In genomic region chr15:103383771-103384488, GRCm38 (mm10) we compare ENCODE assay signal across 10 mouse cellular contexts. TPM values are rescaled to one million over a fixed set of nuclear protein-coding genes. Genes with fewer than 3 reads are reported as not detected.
DNase-seq lines count a peak whose midpoint lies in the region; ATAC-seq and TF ChIP-seq lines count a peak whose summit lies in the region.
"Had no signal": no experiment of that assay in that cellular context is flagged by ENCODE, and none has a peak within 500 bp of the region (broad histone marks: within the 10 kb centered on the region; RNA-seq: fewer than 3 reads in every experiment).

No protein-coding gene starts in this region.

- peaks cover 3% of the 10 kb centered on the region; the same call in 1 of the 2 replicates for H3K36me3 ChIP-seq in heart, adult 2 months (ENCODE audit: control insufficient read depth, insufficient read depth, low read length)
- no peaks in the 10 kb centered on the region for H3K36me3 ChIP-seq in forebrain, embryonic 11.5 days (ENCODE audit: control insufficient read depth, insufficient read depth, low read length)
- no peaks in the 10 kb centered on the region for H3K36me3 ChIP-seq in forebrain, embryonic 15.5 days
- no peaks in the 10 kb centered on the region for H3K36me3 ChIP-seq in hindbrain, postnatal 0 days (ENCODE audit: insufficient read depth, low read length)
- H3K36me3 ChIP-seq: hindbrain, embryonic 13.5 days had no signal

- intact Hi-C loops in heart, adult 2 months (cut with DNase I): no loop called here

- H3K9me3 ChIP-seq in forebrain, embryonic 11.5 days (ENCODE audit: control insufficient read depth, low read length): no peaks in the 10 kb centered on the region
- no peaks in the 10 kb centered on the region for H3K9me3 ChIP-seq in forebrain, embryonic 15.5 days
- H3K9me3 ChIP-seq in hindbrain, postnatal 0 days (ENCODE audit: low read length): no peaks in the 10 kb centered on the region
- H3K9me3 ChIP-seq: hindbrain, embryonic 13.5 days had no signal

- peak; percentile 8 to 38 for DNase-seq in cerebellum, postnatal 25 days
- no peak for DNase-seq in cerebellum, postnatal 4 days (ENCODE audit: low spot score in 2 of 2)
- peak; percentile 80 to 82 for DNase-seq in heart, adult 2 months
- peak; percentile 69 to 70 for DNase-seq in kidney, adult 8-10 months
- peak; percentile 89 for DNase-seq in lung, postnatal 10 days
- no peak for DNase-seq in forebrain, embryonic 11.5 days (ENCODE audit: low spot score)
- DNase-seq in hindbrain, postnatal 0 days (ENCODE audit: low spot score): no peak

- peaks cover 17% of the 10 kb centered on the region for H3K4me1 ChIP-seq in heart, adult 2 months (ENCODE audit: control insufficient read depth, insufficient read depth, low read length)
- no peaks in the 10 kb centered on the region for H3K4me1 ChIP-seq in forebrain, embryonic 11.5 days (replicated peaks; ENCODE audit: control insufficient read depth, insufficient read depth, low read length)
- H3K4me1 ChIP-seq in forebrain, embryonic 15.5 days: no peaks in the 10 kb centered on the region
- no peaks in the 10 kb centered on the region for H3K4me1 ChIP-seq in hindbrain, postnatal 0 days (ENCODE audit: insufficient read depth, low read length)

- H3K4me2 ChIP-seq in forebrain, embryonic 11.5 days (ENCODE audit: low read depth, low read length, severe bottlenecking): no peak overlapping the region
- no peak overlapping the region for H3K4me2 ChIP-seq in forebrain, embryonic 15.5 days (replicated peaks)
- no peak overlapping the region for H3K4me2 ChIP-seq in hindbrain, postnatal 0 days (ENCODE audit: low read depth, low read length)
- H3K4me2 ChIP-seq: hindbrain, embryonic 13.5 days had no signal

- TF ChIP-seq POLR2A in heart, adult 2 months (IDR thresholded peaks at IDR 0.05; ENCODE audit: insufficient read depth, low read depth, low read length): no peak

- no peaks in the 10 kb centered on the region for H3K27me3 ChIP-seq in heart, adult 2 months (ENCODE audit: control insufficient read depth, insufficient read depth, low read length)
- no peaks in the 10 kb centered on the region for H3K27me3 ChIP-seq in forebrain, embryonic 11.5 days (ENCODE audit: control insufficient read depth, insufficient read depth, low read length)
- no peaks in the 10 kb centered on the region for H3K27me3 ChIP-seq in forebrain, embryonic 15.5 days
- H3K27me3 ChIP-seq in hindbrain, postnatal 0 days (ENCODE audit: insufficient read depth, low read length): no peaks in the 10 kb centered on the region
- H3K27me3 ChIP-seq: hindbrain, embryonic 13.5 days had no signal

- ATAC-seq in forebrain, embryonic 11.5 days (replicated peaks; ENCODE audit: low FRiP score): no peak
- no peak for ATAC-seq in forebrain, embryonic 15.5 days (replicated peaks)
- no peak for ATAC-seq in hindbrain, postnatal 0 days

- peak overlapping the region; percentile 74 for H3K27ac ChIP-seq in heart, adult 2 months
- H3K27ac ChIP-seq in forebrain, embryonic 11.5 days (ENCODE audit: low read depth, low read length): no peak overlapping the region
- H3K27ac ChIP-seq in forebrain, embryonic 15.5 days (replicated peaks): no peak overlapping the region
- no peak overlapping the region for H3K27ac ChIP-seq in hindbrain, postnatal 0 days
- H3K27ac ChIP-seq: hindbrain, embryonic 13.5 days had no signal

- peak overlapping the region; percentile 16; the same call in 1 of the 2 replicates for H3K9ac ChIP-seq in heart, adult 2 months (ENCODE audit: low read depth, low read length)
- H3K9ac ChIP-seq in forebrain, embryonic 11.5 days (ENCODE audit: low read length): no peak overlapping the region
- no peak overlapping the region for H3K9ac ChIP-seq in forebrain, embryonic 15.5 days (replicated peaks)
- H3K9ac ChIP-seq in hindbrain, postnatal 0 days (replicated peaks; ENCODE audit: low read length): no peak overlapping the region
- H3K9ac ChIP-seq: hindbrain, embryonic 13.5 days had no signal

- TF ChIP-seq EP300 in heart, adult 2 months (IDR thresholded peaks at IDR 0.05; ENCODE audit: insufficient read depth, low read depth, low read length): 0 out of 2 replicates have a peak, but pooled peaks have one; percentile 29

- no peak for TF ChIP-seq CTCF in heart, adult 2 months (IDR thresholded peaks at IDR 0.05)
- no peak for TF ChIP-seq CTCF in hindbrain, postnatal 0 days (IDR thresholded peaks at IDR 0.05; ENCODE audit: low read depth)

- no peak overlapping the region for H3K4me3 ChIP-seq in heart, adult 2 months
- H3K4me3 ChIP-seq in forebrain, embryonic 11.5 days (ENCODE audit: low read depth, low read length): no peak overlapping the region
- no peak overlapping the region for H3K4me3 ChIP-seq in forebrain, embryonic 15.5 days
- no peak overlapping the region for H3K4me3 ChIP-seq in hindbrain, postnatal 0 days (ENCODE audit: low read length)
- H3K4me3 ChIP-seq: hindbrain, embryonic 13.5 days had no signal

- H3K79me2 ChIP-seq in heart, adult 2 months (replicated peaks; ENCODE audit: control insufficient read depth, insufficient read depth, low read length): no peaks in the 10 kb centered on the region

- 38% methylated on average over 7 of the region's 7 CpGs for WGBS in heart, adult 2 months
- 78% methylated on average over 7 of the region's 7 CpGs for WGBS in forebrain, embryonic 11.5 days
- WGBS in forebrain, embryonic 15.5 days: 71% methylated on average over 7 of the region's 7 CpGs
- WGBS in hindbrain, postnatal 0 days: 65% methylated on average over 7 of the region's 7 CpGs

RNA-seq across cellular contexts. Expression of gene Itga5, which starts 17.4 kb away (rescaled TPM):
- total RNA-seq in heart, adult 2 months (2021): 10 to 100 TPM; 36.4 to 36.7 TPM
- polyA plus RNA-seq in heart, adult 2 months (2012; rRNA removed): 38.6 and 44.6 TPM in 2 replicates
- polyA plus RNA-seq in forebrain, embryonic 11.5 days (2014; fragmentation: Nextera tagmentation; extraction: Ambion mirVana): 22.0 and 22.4 TPM in 2 replicates
- 5.7 and 7.2 TPM in 2 replicates for polyA plus RNA-seq in forebrain, embryonic 15.5 days (2015; fragmentation: Nextera tagmentation; extraction: Ambion mirVana)
- 8.2 and 8.3 TPM in 2 replicates for total RNA-seq in hindbrain, postnatal 0 days (2014; rRNA removed)
- polyA plus RNA-seq in hindbrain, postnatal 0 days (2015; fragmentation: Nextera tagmentation; extraction: Ambion mirVana): 4.9 and 5.0 TPM in 2 replicates

RNA-seq across cellular contexts. Expression of gene Zfp385a, which starts 44.0 kb away (rescaled TPM):
- 10 to 100 TPM; 10.1 to 10.4 TPM for total RNA-seq in heart, adult 2 months (2021)
- polyA plus RNA-seq in heart, adult 2 months (2012; rRNA removed): 7.3 and 12.0 TPM in 2 replicates
- 27.4 and 27.8 TPM in 2 replicates for polyA plus RNA-seq in forebrain, embryonic 11.5 days (2014; fragmentation: Nextera tagmentation; extraction: Ambion mirVana)
- 12.7 and 13.0 TPM in 2 replicates for polyA plus RNA-seq in forebrain, embryonic 15.5 days (2015; fragmentation: Nextera tagmentation; extraction: Ambion mirVana)
- total RNA-seq in hindbrain, postnatal 0 days (2014; rRNA removed): 20.6 and 25.8 TPM in 2 replicates
- polyA plus RNA-seq in hindbrain, postnatal 0 days (2015; fragmentation: Nextera tagmentation; extraction: Ambion mirVana): 19.8 and 23.1 TPM in 2 replicates

RNA-seq across cellular contexts. Expression of gene Gtsf1, which starts 46.3 kb away (rescaled TPM):
- not detected for total RNA-seq in heart, adult 2 months (2021)
- 0.51 and 0.64 TPM in 2 replicates for polyA plus RNA-seq in heart, adult 2 months (2012; rRNA removed)
- polyA plus RNA-seq in forebrain, embryonic 11.5 days (2014; fragmentation: Nextera tagmentation; extraction: Ambion mirVana): not detected in 2 replicates
- not detected in 2 replicates for polyA plus RNA-seq in forebrain, embryonic 15.5 days (2015; fragmentation: Nextera tagmentation; extraction: Ambion mirVana)
- not detected in 2 replicates for total RNA-seq in hindbrain, postnatal 0 days (2014; rRNA removed)
- polyA plus RNA-seq in hindbrain, postnatal 0 days (2015; fragmentation: Nextera tagmentation; extraction: Ambion mirVana): 0.26 and 0.65 TPM in 2 replicates
- total RNA-seq: megakaryocyte-erythroid progenitor cell, adult 5-6 weeks had no signal
- polyA plus RNA-seq: hindbrain, embryonic 13.5 days had no signal

Comparison
In these comparisons a context has a peak if more than half of its experiments do, and no peak if none do; other contexts are left out.
1. DNase-seq: peak in cerebellum, postnatal 25 days (2 of 2), heart, adult 2 months (2 of 2), kidney, adult 8-10 months (2 of 2) and lung, postnatal 10 days (single experiment); none in cerebellum, postnatal 4 days (0 of 2), forebrain, embryonic 11.5 days (single experiment) and hindbrain, postnatal 0 days (single experiment).